Mouse (Mus musculus): ENCODE measurements at regions not wholly inside any gene's neighbourhood (a gene's known extent, or its start where the extent isn't known, plus 50 kb on each side); places are given as distances from the start of the nearest gene placed in this dataset.

DNA sequence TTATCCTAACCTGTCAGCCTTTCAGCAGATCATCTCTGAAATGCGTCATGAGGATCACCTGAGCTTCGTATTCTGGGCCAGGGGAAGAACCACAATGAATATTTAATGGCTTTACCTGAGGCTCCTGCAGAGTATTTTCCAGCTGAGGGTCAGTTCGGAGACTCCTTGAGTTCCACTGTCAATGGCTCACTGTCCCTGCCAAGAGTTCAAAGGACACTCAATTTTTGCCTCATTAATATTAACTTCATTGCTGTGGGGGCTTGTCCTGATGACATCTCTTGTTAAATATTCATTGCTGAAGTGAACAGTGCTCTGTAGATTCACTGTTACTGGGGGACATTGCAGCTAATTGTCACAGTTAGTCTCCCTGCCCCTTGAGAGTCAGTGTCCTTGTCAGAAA, 316.2 kb upstream of the Myt1l start:
- TF ChIP-seq POLR2A (IDR thresholded peaks at IDR 0.05; ENCODE audit: low read depth, low read length) (no peak), CTCF (IDR thresholded peaks at IDR 0.05; ENCODE audit: borderline replicate concordance, insufficient read depth, low read length) (no peak)

Data from embryonic fibroblast, embryonic 13.5 days (primary cell).